Mouse (Mus musculus) CH12.LX (cell line): ENCODE measurements around the gene Trir. TPM values are rescaled to one million over a fixed set of nuclear protein-coding genes. Genes with fewer than 3 reads are reported as not detected.

Source experiments
- DNase-seq: peaks from one replicate; pipeline ENCODE4 v3.0.0-alpha.2; 2013; ENCODE audit errors: extremely low read depth
- H3K27ac ChIP-seq: 2 replicates; pipeline ENCODE4 v1.5.1; 2012; ENCODE audit warnings: low read depth, mild to moderate bottlenecking, control low read depth, moderate library complexity; ENCODE audit not compliant: insufficient read depth
- H3K27me3 ChIP-seq: replicated peaks from 2 replicates; pipeline ENCODE3; 2012; ENCODE audit warnings: inconsistent platforms
- H3K36me3 ChIP-seq, 2 experiments: replicated peaks in 1 of 2; 2 replicates each; pipeline versions ENCODE3 to v1.6.1; 2012; ENCODE audit warnings: inconsistent platforms in 1 of 2, low read length in 1 of 2, mild to moderate bottlenecking in 1 of 2, mixed read lengths in 1 of 2, moderate library complexity in 1 of 2; ENCODE audit not compliant: control insufficient read depth in 1 of 2, insufficient read depth in 1 of 2
- H3K4me1 ChIP-seq, 2 experiments: 2 replicates each; pipeline ENCODE4 v1.6.1; 2012; ENCODE audit warnings: inconsistent platforms in 1 of 2, moderate library complexity in 1 of 2; ENCODE audit not compliant: insufficient read depth in 2 of 2, control insufficient read depth in 1 of 2
- H3K4me2 ChIP-seq: 2 replicates; pipeline ENCODE4 v1.6.1; 2012; ENCODE audit warnings: low read depth, mild to moderate bottlenecking, control low read depth; ENCODE audit not compliant: poor library complexity, insufficient read depth, severe bottlenecking
- H3K4me3 ChIP-seq, 3 experiments: fragments of 150-350 bp in 1 of 3; sonication (generic) in 1 of 3; replicated peaks in 1 of 3; 2 replicates each; pipeline versions ENCODE3 to v1.5.1; 2011 to 2012; ENCODE audit warnings: low read depth in 2 of 3, low read length in 2 of 3, mild to moderate bottlenecking in 2 of 3, moderate library complexity in 2 of 3, control low read depth in 1 of 3, improper control_type of control experiment in 1 of 3, inconsistent platforms in 1 of 3, mixed read lengths in 1 of 3; ENCODE audit not compliant: poor library complexity in 1 of 3
- H3K79me2 ChIP-seq: replicated peaks from 2 replicates; pipeline ENCODE4 v1.6.1; 2012; ENCODE audit warnings: mild to moderate bottlenecking, moderate library complexity; ENCODE audit not compliant: control insufficient read depth, poor library complexity, insufficient read depth, severe bottlenecking; ENCODE audit errors: extremely low read depth
- H3K9ac ChIP-seq: 2 replicates; pipeline ENCODE4 v1.6.1; 2012; ENCODE audit warnings: low read depth, mild to moderate bottlenecking, control low read depth, moderate library complexity; ENCODE audit not compliant: insufficient read depth
- H3K9me3 ChIP-seq: replicated peaks from 2 replicates; pipeline ENCODE3; 2012; ENCODE audit warnings: low read length, inconsistent platforms, mixed read lengths
- CHD2 ChIP-seq: IDR thresholded peaks from 2 replicates; pipeline ENCODE4 v1.6.1; 2011; ENCODE audit warnings: low read length, improper control_type of control experiment
- IRF4 ChIP-seq: IDR thresholded peaks from 2 replicates; pipeline ENCODE4 v1.6.1; 2014; ENCODE audit warnings: low read depth, mild to moderate bottlenecking, inconsistent platforms, low read length, improper control_type of control experiment
- JUN ChIP-seq: IDR thresholded peaks from 2 replicates; pipeline ENCODE4 v1.6.1; 2011; ENCODE audit warnings: low read depth, mild to moderate bottlenecking, low read length, improper control_type of control experiment, moderate library complexity; ENCODE audit not compliant: insufficient read depth
- JUND ChIP-seq: conservative IDR thresholded peaks from 2 replicates; pipeline ENCODE4 v1.6.1; 2011; ENCODE audit warnings: low read depth, low read length, improper control_type of control experiment
- MAX ChIP-seq: IDR thresholded peaks from 2 replicates; pipeline ENCODE4 v1.6.1; 2011; ENCODE audit warnings: low read length, improper control_type of control experiment
- MEF2A ChIP-seq: IDR thresholded peaks from 2 replicates; pipeline ENCODE4 v1.6.1; 2014; ENCODE audit warnings: low read depth, mild to moderate bottlenecking, inconsistent platforms, low read length, improper control_type of control experiment, borderline replicate concordance
- MXI1 ChIP-seq: IDR thresholded peaks from 2 replicates; pipeline ENCODE4 v1.6.1; 2011; ENCODE audit warnings: mild to moderate bottlenecking, low read depth, low read length, improper control_type of control experiment
- NELFE ChIP-seq: IDR thresholded peaks from 2 replicates; pipeline ENCODE4 v1.6.1; 2011; ENCODE audit warnings: low read depth, low read length, improper control_type of control experiment
- POLR2A ChIP-seq: IDR thresholded peaks from 2 replicates; pipeline ENCODE4 v1.6.1; 2011; ENCODE audit warnings: low read depth, mild to moderate bottlenecking, improper control_type of control experiment, low read length
- POLR2AphosphoS2 ChIP-seq: IDR thresholded peaks from 2 replicates; pipeline ENCODE4 v1.6.1; 2011; ENCODE audit warnings: low read depth, low read length, improper control_type of control experiment
- RCOR1 ChIP-seq: conservative IDR thresholded peaks from 2 replicates; pipeline ENCODE4 v1.6.1; 2012; ENCODE audit warnings: low read depth, mild to moderate bottlenecking, inconsistent platforms, low read length, improper control_type of control experiment
- TBP ChIP-seq: conservative IDR thresholded peaks from 2 replicates; pipeline ENCODE4 v1.6.1; 2011; ENCODE audit warnings: low read depth, low read length, improper control_type of control experiment
- UBTF ChIP-seq: IDR thresholded peaks from 2 replicates; pipeline ENCODE4 v1.6.1; 2012; ENCODE audit warnings: low read depth, mild to moderate bottlenecking, inconsistent platforms, low read length, improper control_type of control experiment, moderate library complexity
- ZC3H11A ChIP-seq: IDR thresholded peaks from 2 replicates; pipeline ENCODE4 v1.6.1; 2012; ENCODE audit warnings: low read depth, mild to moderate bottlenecking, inconsistent platforms, low read length, improper control_type of control experiment
- dilution Hi-C: fragments of 300-500 bp; cut with MboI; formaldehyde crosslinking; loops from 2 replicates; pipeline ENCODE4 v1.14.3; 2020; ENCODE audit warnings: low sequenced_read_pairs; ENCODE audit not compliant: extremely low pct_unique_long_range_greater_than_20kb, extremely low pct_ligation_motif_present
- in situ Hi-C: fragments of 300-500 bp; cut with MboI; formaldehyde crosslinking; loops from 3 replicates; pipeline ENCODE4 v1.14.3; 2019; ENCODE audit warnings: low sequenced_read_pairs, low pct_ligation_motif_present, low pct_unique_long_range_greater_than_20kb, mixed read lengths
- polyA plus RNA-seq: library from polyadenylated mRNA; unstranded; fragments of >175 nt; gene quantifications from 2 replicates; pipeline ENCODE4 v1.2.1, GENCODE M21; 2012; ENCODE audit warnings: low read depth; ENCODE audit not compliant: insufficient read length
- total RNA-seq, 2 experiments: library from RNA; depleted of rRNA; stranded (reverse); fragments of 300-350 nt in 1 of 2; fragments of >200 nt in 1 of 2; gene quantifications; 2 replicates each; pipeline ENCODE4 v1.2.3; 2012 to 2014

Gene Trir
- total and polyA plus RNA-seq, 3 experiments, result 151 to 209 (median 185) TPM

DNA sequence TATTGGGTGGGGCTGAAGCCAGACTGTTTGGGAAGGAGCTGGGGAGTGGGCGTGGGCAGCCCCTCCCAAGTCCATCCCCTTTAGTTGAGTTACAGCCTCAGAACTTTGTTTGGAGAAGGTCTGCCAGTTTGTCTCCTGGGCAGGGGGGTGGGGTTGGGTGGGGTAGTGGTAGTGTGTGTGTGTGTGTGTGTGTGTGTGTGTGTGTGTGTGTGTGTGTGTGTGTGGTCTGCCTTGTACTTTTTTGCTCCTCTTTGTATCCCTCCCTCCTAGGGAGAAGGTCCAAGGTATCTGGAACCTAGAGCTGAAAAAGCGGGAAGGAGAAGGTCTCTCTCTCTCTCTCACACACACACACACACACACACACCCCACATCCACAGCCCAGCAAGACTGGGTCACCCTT is 12.2 kb upstream of the Trir start, which contains the start of gene Best2:
TSS of gene Best2 (minus strand) at position 101 of the 400 bp plus-strand sequence.
- no peaks in the 10 kb centered on the region for H3K9me3 ChIP-seq
- H3K4me2 ChIP-seq, result peak within 1 kb of the TSS; percentile 9; the same call in 1 of the 2 replicates
- H3K36me3 ChIP-seq, result peaks cover 19 to 31% of the 10 kb centered on the region in 2 experiments
- TF ChIP-seq MEF2A (no peak), NELFE (no peak), POLR2AphosphoS2 (no peak), MXI1 (no peak)
- peak within 1 kb of the TSS in 2 of 3 experiments; percentile 5 to 18 for H3K4me3 ChIP-seq
- no peaks in the 10 kb centered on the region for H3K4me1 ChIP-seq
- peak within 1 kb of the TSS; percentile 1; the same call in 1 of the 2 replicates for H3K9ac ChIP-seq
- dilution Hi-C loops (no loop called here), in situ Hi-C loops (no loop called here)
- no peak within 1 kb of the TSS for H3K27ac ChIP-seq
- no peaks in the 10 kb centered on the region for H3K79me2 ChIP-seq
- no peaks in the 10 kb centered on the region for H3K27me3 ChIP-seq
- DNase-seq, result no peak

DNA sequence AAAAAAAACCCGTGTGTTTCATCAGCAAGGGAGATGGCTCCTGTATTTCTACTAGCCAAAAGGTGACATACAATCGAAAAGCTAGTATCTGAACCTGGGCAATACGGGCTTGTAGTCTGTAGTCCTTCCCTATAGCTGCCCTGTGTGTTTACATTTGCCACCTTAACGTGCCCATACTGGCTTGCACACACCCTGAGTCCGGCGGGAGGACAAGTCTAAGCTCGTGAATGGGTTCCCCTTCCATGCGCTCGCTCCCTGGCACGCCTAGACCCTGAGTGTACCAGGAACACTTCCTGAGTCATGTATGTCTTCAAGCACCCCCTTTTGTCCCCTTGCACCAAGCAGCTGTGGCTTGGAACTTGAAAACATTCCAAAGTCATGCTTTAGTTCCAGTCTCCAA is 9.9 kb upstream of the Trir start:
- DNase-seq, result no peak
- no peak for TF ChIP-seq MAX
- no peak for TF ChIP-seq RCOR1
- TF ChIP-seq MXI1, result no peak
- TF ChIP-seq UBTF, result no peak
- no peak for TF ChIP-seq ZC3H11A
- no peak for TF ChIP-seq POLR2A
- TF ChIP-seq JUND, result no peak
- TF ChIP-seq TBP, result no peak
- dilution Hi-C loops (no loop called here), in situ Hi-C loops (no loop called here)
- H3K4me2 ChIP-seq, result no peak overlapping the region; the same call in 1 of the 2 replicates
- no peak overlapping the region for H3K27ac ChIP-seq
- H3K4me3 ChIP-seq, result no peak overlapping the region
- H3K4me1 ChIP-seq, result peaks cover 0 to 4% of the 10 kb centered on the region in 2 experiments; a peak in 1 of 4 replicates
- peaks cover 41 to 54% of the 10 kb centered on the region in 2 experiments for H3K36me3 ChIP-seq
- H3K9me3 ChIP-seq, result no peaks in the 10 kb centered on the region
- H3K79me2 ChIP-seq, result no peaks in the 10 kb centered on the region
- H3K9ac ChIP-seq, result no peak overlapping the region
- no peaks in the 10 kb centered on the region for H3K27me3 ChIP-seq

DNA sequence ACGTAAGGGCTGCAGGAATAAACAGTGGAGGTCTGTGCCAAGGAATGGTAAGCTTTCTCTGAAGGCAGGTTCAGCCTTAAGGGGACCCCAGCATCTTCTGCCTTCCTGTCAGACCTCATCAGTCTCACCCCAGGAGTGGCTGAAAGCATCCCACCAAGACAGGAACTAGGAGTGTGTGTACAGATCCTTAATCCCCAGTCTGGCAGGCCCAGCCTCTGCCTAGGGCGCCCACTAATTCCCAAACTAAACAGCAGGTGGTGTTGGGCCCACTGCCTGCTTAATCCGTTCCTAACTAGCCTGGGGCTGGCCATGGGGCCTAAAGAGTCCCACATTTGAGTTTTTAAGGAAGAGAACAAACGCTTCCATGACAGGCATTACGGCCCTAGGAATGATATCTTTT is 9.4 kb upstream of the Trir start:
- peaks cover 0 to 8% of the 10 kb centered on the region in 2 experiments; a peak in 2 of 4 replicates for H3K4me1 ChIP-seq
- no peaks in the 10 kb centered on the region for H3K9me3 ChIP-seq
- no peak overlapping the region for H3K27ac ChIP-seq
- in situ Hi-C loops (no loop called here), dilution Hi-C loops (no loop called here)
- peaks cover under 1% of the 10 kb centered on the region for H3K79me2 ChIP-seq
- H3K36me3 ChIP-seq, result peaks cover 46 to 59% of the 10 kb centered on the region in 2 experiments
- TF ChIP-seq IRF4, result no peak
- TF ChIP-seq JUN, result no peak
- no peak for TF ChIP-seq POLR2A
- TF ChIP-seq CHD2, result no peak
- H3K9ac ChIP-seq, result no peak overlapping the region
- H3K4me3 ChIP-seq, result no peak overlapping the region
- H3K27me3 ChIP-seq, result no peaks in the 10 kb centered on the region
- no peak overlapping the region for H3K4me2 ChIP-seq
- DNase-seq, result no peak
